In genomic region chr4:132074077-132074932, GRCm38 (mm10) we compare ENCODE assay signal across 8 mouse cellular contexts. TPM values are rescaled to one million over a fixed set of nuclear protein-coding genes. Genes with fewer than 3 reads are reported as not detected.
DNase-seq lines count a peak whose midpoint lies in the region; ATAC-seq lines count a peak whose summit lies in the region.

TSS of gene Gm10300 (plus strand) at chr4:132074697.

- H3K4me2 ChIP-seq in intestine, embryonic 15.5 days (replicated peaks), result peak within 1 kb of the TSS; percentile 96
- peak within 1 kb of the TSS; percentile 78 for H3K4me2 ChIP-seq in liver, embryonic 16.5 days (ENCODE audit: low read depth, low read length)
- H3K4me2 ChIP-seq in neural tube, embryonic 11.5 days (ENCODE audit: low read depth), result peak within 1 kb of the TSS; percentile 100

- peak within 1 kb of the TSS; percentile 82 for H3K9ac ChIP-seq in intestine, embryonic 15.5 days
- H3K9ac ChIP-seq in liver, embryonic 16.5 days (ENCODE audit: low read depth, low read length), result peak within 1 kb of the TSS; percentile 96
- peak within 1 kb of the TSS; percentile 73 for H3K9ac ChIP-seq in neural tube, embryonic 11.5 days (ENCODE audit: low read length)

- peak within 1 kb of the TSS; percentile 70 for H3K27ac ChIP-seq in intestine, embryonic 15.5 days
- peak within 1 kb of the TSS; percentile 100 for H3K27ac ChIP-seq in liver, embryonic 16.5 days (ENCODE audit: low read length)
- 0 out of 2 replicates have a peak within 1 kb of the TSS, but pooled peaks have one; percentile 23 for H3K27ac ChIP-seq in neural tube, embryonic 11.5 days (ENCODE audit: low read depth, low read length)

- no peaks in the 10 kb centered on the region for H3K9me3 ChIP-seq in intestine, embryonic 15.5 days
- no peaks in the 10 kb centered on the region for H3K9me3 ChIP-seq in liver, embryonic 16.5 days (replicated peaks; ENCODE audit: control insufficient read depth, low read length)
- no peaks in the 10 kb centered on the region for H3K9me3 ChIP-seq in neural tube, embryonic 11.5 days (ENCODE audit: control insufficient read depth, low read length)

- no peaks in the 10 kb centered on the region for H3K36me3 ChIP-seq in intestine, embryonic 15.5 days
- peaks cover 36% of the 10 kb centered on the region for H3K36me3 ChIP-seq in liver, embryonic 16.5 days (ENCODE audit: control insufficient read depth, insufficient read depth)
- no peaks in the 10 kb centered on the region for H3K36me3 ChIP-seq in neural tube, embryonic 11.5 days (ENCODE audit: control insufficient read depth, insufficient read depth, low read length)

- ATAC-seq in granulocyte monocyte progenitor cell, adult 5-6 weeks (replicated peaks; ENCODE audit: poor library complexity, severe bottlenecking), result peak; percentile 40
- peak; percentile 48 for ATAC-seq in intestine, embryonic 15.5 days
- ATAC-seq in liver, embryonic 16.5 days (ENCODE audit: low read depth), result peak; percentile 4; the same call in 1 of the 2 replicates
- peak; percentile 39 for ATAC-seq in neural tube, embryonic 11.5 days (ENCODE audit: insufficient read depth, low FRiP score, low TSS enrichment)

- peak within 1 kb of the TSS; percentile 80 for H3K4me3 ChIP-seq in intestine, embryonic 15.5 days (replicated peaks)
- H3K4me3 ChIP-seq in liver, embryonic 16.5 days (ENCODE audit: low read depth, low read length), result peak within 1 kb of the TSS; percentile 87
- H3K4me3 ChIP-seq in neural tube, embryonic 11.5 days (ENCODE audit: low read depth, low read length), result peak within 1 kb of the TSS; percentile 76

- WGBS in intestine, embryonic 15.5 days, result 1% methylated on average over 42 of the region's 42 CpGs
- under 1% methylated on average over 42 of the region's 42 CpGs for WGBS in liver, embryonic 16.5 days (ENCODE audit: insufficient replicate concordance)
- under 1% methylated on average over 33 of the region's 42 CpGs for WGBS in neural tube, embryonic 11.5 days

- peak; percentile 21 for DNase-seq in ovary, postnatal 10 days (ENCODE audit: low spot score)
- no peak for DNase-seq in ovary, adult 18-20 months (ENCODE audit: low spot score)
- peak; percentile 44 to 54 for DNase-seq in cerebellum, postnatal 36 days
- peak; percentile 47 for DNase-seq in neural tube, embryonic 11.5 days (ENCODE audit: low spot score)
- peak; percentile 46 for DNase-seq in urinary bladder, postnatal 14 days (ENCODE audit: low spot score)

- H3K27me3 ChIP-seq in intestine, embryonic 15.5 days (replicated peaks), result no peaks in the 10 kb centered on the region
- H3K27me3 ChIP-seq in liver, embryonic 16.5 days (ENCODE audit: control insufficient read depth, insufficient read depth, low read depth, low read length), result no peaks in the 10 kb centered on the region
- H3K27me3 ChIP-seq in neural tube, embryonic 11.5 days (ENCODE audit: control insufficient read depth, insufficient read depth, low read length), result no peaks in the 10 kb centered on the region

- H3K4me1 ChIP-seq in intestine, embryonic 15.5 days (replicated peaks), result 0 out of 2 replicates have a peak, but pooled peaks cover 4% of the 10 kb centered on the region
- H3K4me1 ChIP-seq in liver, embryonic 16.5 days (ENCODE audit: control insufficient read depth, low read depth, low read length), result peaks cover 76% of the 10 kb centered on the region
- H3K4me1 ChIP-seq in neural tube, embryonic 11.5 days (ENCODE audit: control insufficient read depth, insufficient read depth, low read length), result 0 out of 2 replicates have a peak, but pooled peaks cover 3% of the 10 kb centered on the region

RNA-seq across cellular contexts. Expression of gene Gm10300, which starts in this region (rescaled TPM):
- total RNA-seq in granulocyte monocyte progenitor cell, adult 5-6 weeks (2014; fragmentation: Nextera tagmentation), result not detected in 2 replicates
- total RNA-seq in granulocyte monocyte progenitor cell, adult 5-6 weeks (2017), result 0.30 and 0.31 TPM in 2 replicates
- polyA plus RNA-seq in intestine, embryonic 15.5 days (2015; fragmentation: Nextera tagmentation; extraction: Ambion mirVana), result 0.08 and 0.16 TPM in 2 replicates
- 0.33 and 0.46 TPM in 2 replicates for polyA plus RNA-seq in liver, embryonic 16.5 days (2015; fragmentation: Nextera tagmentation; extraction: Ambion mirVana)
- polyA plus RNA-seq in neural tube, embryonic 11.5 days (2014; fragmentation: Nextera tagmentation; extraction: Ambion mirVana), result not detected in 2 replicates

Comparison
In these comparisons a context has a peak if more than half of its experiments do, and no peak if none do; other contexts are left out.
1. Peak in ATAC-seq in granulocyte monocyte progenitor cell, adult 5-6 weeks; RNA of the gene not detected or under 1 TPM.
2. Peak in ATAC-seq, H3K4me3 ChIP-seq, H3K27ac ChIP-seq, H3K9ac ChIP-seq and H3K4me2 ChIP-seq in intestine, embryonic 15.5 days; RNA of the gene not detected or under 1 TPM.
3. Peak in ATAC-seq, H3K4me3 ChIP-seq, H3K27ac ChIP-seq, H3K9ac ChIP-seq and H3K4me2 ChIP-seq in liver, embryonic 16.5 days; RNA of the gene not detected or under 1 TPM.
4. Peak in DNase-seq, ATAC-seq, H3K4me3 ChIP-seq, H3K27ac ChIP-seq, H3K9ac ChIP-seq and H3K4me2 ChIP-seq in neural tube, embryonic 11.5 days; RNA of the gene not detected or under 1 TPM.
5. H3K27ac ChIP-seq: peak in every context shown above with its lines; median percentile 100 in liver, embryonic 16.5 days; 70 in intestine, embryonic 15.5 days; 23 in neural tube, embryonic 11.5 days.